Mouse (Mus musculus): ENCODE measurements around the gene Kremen2. TPM values are rescaled to one million over a fixed set of nuclear protein-coding genes. Genes with fewer than 3 reads are reported as not detected.
A peak's percentile ranks its signal among the peaks of the same experiment; 100 is the strongest.

The Kremen2 gene
- polyA plus RNA-seq, 1 experiment from 2014 or later, result 1.9 TPM

- Histone ChIP-seq H3K9me3 (no peaks in the 10 kb centered on the region), H3K4me3 (no peak overlapping the region), H3K27me3 (ENCODE audit: insufficient read depth, poor library complexity, severe bottlenecking) (peaks cover 55% of the 10 kb centered on the region), H3K4me1 (peaks cover 3% of the 10 kb centered on the region; the same call in 1 of the 2 replicates), H3K27ac (no peak overlapping the region), H3K36me3 (no peaks in the 10 kb centered on the region)
- WGBS, result 55% methylated on average over 2 of the region's 2 CpGs
- no peak for DNase-seq (ENCODE audit: low spot score)
Observed at GRCm38 (mm10) chr17:23717003-23717402, 28.6 kb downstream of the Kremen2 start.

DNA sequence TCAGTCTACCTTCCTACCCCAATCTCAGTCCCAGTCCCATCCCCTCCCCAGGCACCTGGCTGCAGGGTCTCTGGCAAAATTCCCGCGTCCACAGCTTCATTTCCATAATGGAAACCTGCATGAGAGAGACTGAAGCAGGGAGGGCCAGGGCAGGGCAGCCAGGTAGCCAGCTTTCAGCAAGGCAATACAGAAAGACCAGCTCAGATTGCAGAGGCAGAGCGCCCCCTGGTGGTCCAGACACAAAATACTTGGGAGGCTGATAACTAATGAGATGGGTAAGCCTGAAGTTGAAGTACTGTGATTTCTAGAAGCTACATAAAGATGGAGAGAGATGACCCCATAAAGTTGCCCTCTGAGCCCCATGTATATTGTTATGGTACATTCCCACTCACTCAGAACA lies 39.4 kb downstream of the Kremen2 start:
- WGBS, result 0% methylated on average over 3 of the region's 3 CpGs

GRCm38 (mm10) chr17:23705525-23706104 lies 40.0 kb downstream of the Kremen2 start:
- Histone ChIP-seq H3K27me3 (ENCODE audit: insufficient read depth, poor library complexity, severe bottlenecking) (peaks cover 75% of the 10 kb centered on the region), H3K9me3 (no peaks in the 10 kb centered on the region), H3K27ac (no peak overlapping the region), H3K36me3 (no peaks in the 10 kb centered on the region), H3K4me1 (no peaks in the 10 kb centered on the region), H3K4me3 (no peak overlapping the region)
- WGBS, result 75% methylated on average over 7 of the region's 7 CpGs
- DNase-seq (ENCODE audit: low spot score), result no peak

More for the DNA sequence above, 39.4 kb downstream of the Kremen2 start:
- no peaks in the 10 kb centered on the region for H3K4me1 ChIP-seq
- H3K27ac ChIP-seq, result no peak overlapping the region
- peak; percentile 88 for DNase-seq (ENCODE audit: low spot score)
- H3K27me3 ChIP-seq (ENCODE audit: insufficient read depth, poor library complexity, severe bottlenecking), result peaks cover 71% of the 10 kb centered on the region
- no peaks in the 10 kb centered on the region for H3K36me3 ChIP-seq
- no peaks in the 10 kb centered on the region for H3K9me3 ChIP-seq
- H3K4me3 ChIP-seq, result no peak overlapping the region

- Histone ChIP-seq H3K36me3 (no peaks in the 10 kb centered on the region), H3K27ac (no peak overlapping the region), H3K9me3 (no peaks in the 10 kb centered on the region), H3K27me3 (ENCODE audit: insufficient read depth, poor library complexity, severe bottlenecking) (peaks cover 76% of the 10 kb centered on the region), H3K4me1 (peaks cover 2% of the 10 kb centered on the region; the same call in 1 of the 2 replicates), H3K4me3 (no peak overlapping the region)
- WGBS, result 58% methylated on average over 7 of the region's 7 CpGs
- no peak for DNase-seq (ENCODE audit: low spot score)
Observed at GRCm38 (mm10) chr17:23704741-23705140, 40.9 kb downstream of the Kremen2 start.

GRCm38 (mm10) chr17:23703301-23703700 lies 42.3 kb downstream of the Kremen2 start:
- Histone ChIP-seq H3K27ac (no peak overlapping the region), H3K27me3 (ENCODE audit: insufficient read depth, poor library complexity, severe bottlenecking) (peaks cover 79% of the 10 kb centered on the region), H3K4me1 (peaks cover 11% of the 10 kb centered on the region), H3K9me3 (no peaks in the 10 kb centered on the region), H3K36me3 (no peaks in the 10 kb centered on the region), H3K4me3 (no peak overlapping the region)
- DNase-seq (ENCODE audit: low spot score), result no peak
- 82% methylated on average over 9 of the region's 9 CpGs for WGBS

GRCm38 (mm10) chr17:23700079-23700478 lies 45.6 kb downstream of the Kremen2 start:
- Histone ChIP-seq H3K9me3 (no peaks in the 10 kb centered on the region), H3K36me3 (no peaks in the 10 kb centered on the region), H3K27me3 (ENCODE audit: insufficient read depth, poor library complexity, severe bottlenecking) (peaks cover 76% of the 10 kb centered on the region), H3K4me3 (peak overlapping the region; percentile 82), H3K4me1 (peaks cover 17% of the 10 kb centered on the region), H3K27ac (peak overlapping the region; percentile 69)
- WGBS, result under 1% methylated on average over 27 of the region's 28 CpGs
- DNase-seq (ENCODE audit: low spot score), result peak; percentile 96

DNA sequence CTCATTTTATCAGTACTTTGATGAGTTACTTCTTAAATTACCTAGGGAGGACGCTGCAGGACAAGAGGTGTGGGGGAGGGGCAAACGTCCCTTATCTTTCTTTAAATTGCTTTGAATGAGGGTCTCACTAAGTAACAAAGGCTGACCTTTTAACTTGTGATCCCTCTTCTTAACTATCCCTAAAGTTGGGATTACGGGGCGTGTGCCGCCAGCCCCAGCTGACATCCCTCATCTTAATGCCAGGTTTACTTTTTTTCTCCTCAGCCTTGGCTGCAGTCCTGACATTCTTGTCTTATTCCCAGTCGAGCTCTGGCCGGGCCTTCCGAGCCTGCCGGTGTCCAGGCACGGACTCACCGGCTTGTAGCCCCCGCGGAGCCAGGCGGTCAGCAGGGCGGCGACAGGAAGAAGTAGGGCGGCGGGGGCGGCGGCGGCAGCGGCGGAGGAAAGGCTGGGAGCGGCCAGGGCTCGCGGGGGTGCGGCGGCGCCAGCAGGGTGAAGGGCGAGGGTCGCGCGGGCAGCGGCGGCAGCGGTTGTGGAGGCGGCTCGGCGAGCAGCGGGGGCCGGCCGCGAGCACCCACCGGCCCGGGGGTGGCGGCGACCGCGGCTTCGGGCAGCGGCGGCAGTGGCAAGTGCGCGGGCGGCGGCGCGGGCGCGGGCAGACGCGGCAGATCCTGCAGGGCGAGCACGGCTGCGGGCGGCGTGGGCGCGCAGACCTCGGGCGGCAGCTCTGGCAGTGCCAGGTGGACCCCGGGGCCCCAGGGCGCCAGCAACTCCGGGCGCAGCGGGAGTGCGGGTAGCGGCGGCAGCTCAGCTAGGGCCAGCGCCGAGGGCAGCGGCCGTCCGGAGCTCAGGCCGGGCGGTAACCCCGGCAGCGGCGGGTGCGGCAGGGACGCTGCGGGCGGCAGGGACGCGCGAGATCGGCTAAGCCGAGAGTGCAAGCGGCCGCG lies 46.2 kb downstream of the Kremen2 start:
- DNase-seq (ENCODE audit: low spot score), result no peak
- WGBS, result 2% methylated on average over 94 of the region's 101 CpGs
- peaks cover 79% of the 10 kb centered on the region for H3K27me3 ChIP-seq (ENCODE audit: insufficient read depth, poor library complexity, severe bottlenecking)

GRCm38 (mm10) chr17:23695801-23696200 lies 49.8 kb downstream of the Kremen2 start:
- DNase-seq (ENCODE audit: low spot score), result no peak
- H3K4me1 ChIP-seq, result peaks cover 17% of the 10 kb centered on the region
- H3K9me3 ChIP-seq, result no peaks in the 10 kb centered on the region
- no peak overlapping the region for H3K27ac ChIP-seq
- no peak overlapping the region for H3K4me3 ChIP-seq
- H3K27me3 ChIP-seq (ENCODE audit: insufficient read depth, poor library complexity, severe bottlenecking), result peaks cover 71% of the 10 kb centered on the region
- H3K36me3 ChIP-seq, result no peaks in the 10 kb centered on the region
- 9% methylated on average over 3 of the region's 3 CpGs for WGBS

More for the DNA sequence above, 46.2 kb downstream of the Kremen2 start:
- Histone ChIP-seq H3K4me1 (peaks cover 17% of the 10 kb centered on the region), H3K4me3 (peak overlapping the region; percentile 82), H3K27ac (peak overlapping the region; percentile 69), H3K9me3 (no peaks in the 10 kb centered on the region), H3K36me3 (no peaks in the 10 kb centered on the region)

DNA sequence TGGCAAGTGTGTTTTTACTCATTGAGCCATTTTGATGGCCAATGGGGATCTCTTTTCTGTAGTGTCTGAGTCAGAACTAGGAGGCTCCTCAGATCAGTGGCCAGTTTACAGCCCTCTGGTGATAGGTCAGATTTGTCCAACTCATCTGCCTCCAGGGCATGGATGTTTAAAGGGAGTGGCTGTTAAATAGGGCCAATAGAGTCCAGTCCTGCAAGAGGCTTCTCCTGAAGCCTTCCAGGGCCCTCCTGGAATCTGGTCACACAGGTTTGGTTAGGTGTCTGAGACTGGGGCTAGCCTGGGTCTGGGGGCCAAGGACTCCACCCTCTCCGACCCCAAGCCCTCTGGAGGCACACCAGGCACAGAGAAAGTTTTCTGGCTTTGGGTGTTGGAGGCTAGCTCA lies 51.1 kb downstream of the Kremen2 start:
- Histone ChIP-seq H3K9me3 (no peaks in the 10 kb centered on the region), H3K27me3 (ENCODE audit: insufficient read depth, poor library complexity, severe bottlenecking) (peaks cover 58% of the 10 kb centered on the region), H3K4me3 (no peak overlapping the region), H3K4me1 (peaks cover 13% of the 10 kb centered on the region), H3K36me3 (no peaks in the 10 kb centered on the region), H3K27ac (no peak overlapping the region)
- 61% methylated on average over 1 of the region's 1 CpGs for WGBS
- DNase-seq (ENCODE audit: low spot score), result no peak

Other genes with a start within 250 kb of the Kremen2 start
- gene Zfp213, start 181.6 kb downstream of the Kremen2 start, polyA plus RNA-seq (2016; fragmentation: Nextera tagmentation; extraction: Ambion mirVana), result 19.5 and 23.0 TPM in 2 replicates
- gene Zfp13, start 146.3 kb downstream of the Kremen2 start, polyA plus RNA-seq (2016; fragmentation: Nextera tagmentation; extraction: Ambion mirVana), result 12.0 and 15.4 TPM in 2 replicates
- gene Zscan10, start 145.0 kb downstream of the Kremen2 start, polyA plus RNA-seq (2016; fragmentation: Nextera tagmentation; extraction: Ambion mirVana), result 0.10 and 0.21 TPM in 2 replicates
- 0.39 and 0.43 TPM in 2 replicates for gene Mmp25, start 100.6 kb downstream of the Kremen2 start, polyA plus RNA-seq (2016; fragmentation: Nextera tagmentation; extraction: Ambion mirVana)
- gene Bicdl2, start 85.3 kb downstream of the Kremen2 start, polyA plus RNA-seq (2016; fragmentation: Nextera tagmentation; extraction: Ambion mirVana), result 0.28 and 0.40 TPM in 2 replicates
- 152 and 305 TPM in 2 replicates for gene Hcfc1r1, start 72.2 kb downstream of the Kremen2 start, polyA plus RNA-seq (2016; fragmentation: Nextera tagmentation; extraction: Ambion mirVana)
- gene Thoc6, start 72.0 kb downstream of the Kremen2 start, polyA plus RNA-seq (2016; fragmentation: Nextera tagmentation; extraction: Ambion mirVana), result 60.1 and 63.7 TPM in 2 replicates
- gene Tnfrsf12a, start 68.4 kb downstream of the Kremen2 start, polyA plus RNA-seq (2016; fragmentation: Nextera tagmentation; extraction: Ambion mirVana), result 35.4 and 72.4 TPM in 2 replicates
- gene Cldn6, start 66.6 kb downstream of the Kremen2 start, polyA plus RNA-seq (2016; fragmentation: Nextera tagmentation; extraction: Ambion mirVana), result 7.0 and 33.4 TPM in 2 replicates
- gene Cldn9, start 61.8 kb downstream of the Kremen2 start, polyA plus RNA-seq (2016; fragmentation: Nextera tagmentation; extraction: Ambion mirVana), result 0.76 and 2.4 TPM in 2 replicates
- not detected in 2 replicates for gene 1520401A03Rik, start 23.1 kb downstream of the Kremen2 start, polyA plus RNA-seq (2016; fragmentation: Nextera tagmentation; extraction: Ambion mirVana)
- 46.5 and 53.2 TPM in 2 replicates for gene Pkmyt1, start 19.5 kb downstream of the Kremen2 start, polyA plus RNA-seq (2016; fragmentation: Nextera tagmentation; extraction: Ambion mirVana)
- gene Paqr4, start 5.0 kb downstream of the Kremen2 start, polyA plus RNA-seq (2016; fragmentation: Nextera tagmentation; extraction: Ambion mirVana), result 8.7 and 9.3 TPM in 2 replicates
- 97.9 and 117 TPM in 2 replicates for gene Flywch1, start 25.8 kb upstream of the Kremen2 start, polyA plus RNA-seq (2016; fragmentation: Nextera tagmentation; extraction: Ambion mirVana)
- gene Flywch2, start 40.2 kb upstream of the Kremen2 start, polyA plus RNA-seq (2016; fragmentation: Nextera tagmentation; extraction: Ambion mirVana), result 9.0 and 20.3 TPM in 2 replicates
- 342 and 505 TPM in 2 replicates for gene Srrm2, start 44.7 kb upstream of the Kremen2 start, polyA plus RNA-seq (2016; fragmentation: Nextera tagmentation; extraction: Ambion mirVana)
- gene Elob, start 83.3 kb upstream of the Kremen2 start, polyA plus RNA-seq (2016; fragmentation: Nextera tagmentation; extraction: Ambion mirVana), result 907 and 984 TPM in 2 replicates
- not detected in 2 replicates for gene Prss33, start 90.2 kb upstream of the Kremen2 start, polyA plus RNA-seq (2016; fragmentation: Nextera tagmentation; extraction: Ambion mirVana)
- gene Prss32, start 98.0 kb upstream of the Kremen2 start, polyA plus RNA-seq (2016; fragmentation: Nextera tagmentation; extraction: Ambion mirVana), result not detected in 2 replicates
- 0.41 and 1.5 TPM in 2 replicates for gene Prss41, start 98.3 kb upstream of the Kremen2 start, polyA plus RNA-seq (2016; fragmentation: Nextera tagmentation; extraction: Ambion mirVana)
- not detected in 2 replicates for gene Prss21, start 122.2 kb upstream of the Kremen2 start, polyA plus RNA-seq (2016; fragmentation: Nextera tagmentation; extraction: Ambion mirVana)
- not detected in 2 replicates for gene Dcpp1, start 135.0 kb upstream of the Kremen2 start, polyA plus RNA-seq (2016; fragmentation: Nextera tagmentation; extraction: Ambion mirVana)
- not detected in 2 replicates for gene Dcpp2, start 135.0 kb upstream of the Kremen2 start, polyA plus RNA-seq (2016; fragmentation: Nextera tagmentation; extraction: Ambion mirVana)
- not detected in 2 replicates for gene Dcpp3, start 171.6 kb upstream of the Kremen2 start, polyA plus RNA-seq (2016; fragmentation: Nextera tagmentation; extraction: Ambion mirVana)
- 0.21 TPM in 1 of 2 replicates, not detected in the other for gene Sbp, start 195.8 kb upstream of the Kremen2 start, polyA plus RNA-seq (2016; fragmentation: Nextera tagmentation; extraction: Ambion mirVana)
- gene Sbpl, start 209.4 kb upstream of the Kremen2 start, polyA plus RNA-seq (2016; fragmentation: Nextera tagmentation; extraction: Ambion mirVana), result not detected in 2 replicates
- 0.18 TPM in 1 of 2 replicates, not detected in the other for gene Prss30, start 234.7 kb upstream of the Kremen2 start, polyA plus RNA-seq (2016; fragmentation: Nextera tagmentation; extraction: Ambion mirVana)

All from heart, embryonic 10.5 days (tissue).